Mouse (Mus musculus) olfactory bulb, adult 2 months (tissue): ENCODE data around the gene Cldn10. TPM values are rescaled to one million over a fixed set of nuclear protein-coding genes. Genes with fewer than 3 reads are reported as not detected.

Experiments used
- H3K27ac ChIP-seq: fragments of 200-500 bp; 2 replicates; pipeline ENCODE4 v1.5.1; 2012; ENCODE audit warnings: low read depth, low read length; ENCODE audit not compliant: insufficient read depth
- H3K4me1 ChIP-seq: fragments of 200-500 bp; 2 replicates; pipeline ENCODE4 v1.6.1; 2012; ENCODE audit warnings: low read length; ENCODE audit not compliant: control insufficient read depth, insufficient read depth
- H3K4me3 ChIP-seq: fragments of 200-500 bp; 2 replicates; pipeline ENCODE4 v1.5.1; 2012; ENCODE audit warnings: mild to moderate bottlenecking, low read depth, low read length, moderate library complexity; ENCODE audit not compliant: insufficient read depth
- CTCF ChIP-seq: fragments of 200-500 bp; IDR thresholded peaks from 2 replicates; pipeline ENCODE4 v1.5.1; 2012; ENCODE audit warnings: low read depth, mild to moderate bottlenecking, low read length, moderate library complexity; ENCODE audit not compliant: insufficient read depth
- POLR2A ChIP-seq: fragments of 200-500 bp; IDR thresholded peaks from 2 replicates; pipeline ENCODE4 v1.6.1; 2012; ENCODE audit warnings: mild to moderate bottlenecking, low read depth, low read length, moderate library complexity; ENCODE audit not compliant: insufficient read depth
- WGBS: fragments of 180-500 bp; shearing (Covaris S2); methylation state at CpG from one replicate; pipeline ENCODE4 v1.1.7; 2018; 5-methylcytosine and 5-hydroxymethylcytosine counted together
- polyA plus RNA-seq: library from polyadenylated mRNA; stranded (reverse); fragments of >200 nt; gene quantifications from 2 replicates; pipeline ENCODE4 v1.2.4, GENCODE M21; 2012; ENCODE audit warnings: low replicate concordance; ENCODE audit not compliant: missing spikeins, insufficient read depth, insufficient read length

Gene Cldn10
- polyA plus RNA-seq, 1 experiment: not detected

- 88% methylated on average over 9 of the region's 9 CpGs for WGBS
- Histone ChIP-seq H3K27ac (no peak overlapping the region), H3K4me3 (no peak overlapping the region), H3K4me1 (no peaks in the 10 kb centered on the region)
- no peak for TF ChIP-seq POLR2A
Observed at GRCm38 (mm10) chr14:118763917-118764495, 23.7 kb upstream of the Cldn10 start.

GRCm38 (mm10) chr14:118765306-118765705 lies 22.4 kb upstream of the Cldn10 start:
- no peak overlapping the region for H3K4me3 ChIP-seq
- no peaks in the 10 kb centered on the region for H3K4me1 ChIP-seq
- TF ChIP-seq POLR2A: no peak
- TF ChIP-seq CTCF: no peak
- no peak overlapping the region for H3K27ac ChIP-seq
- 75% methylated on average over 7 of the region's 7 CpGs for WGBS

GRCm38 (mm10) chr14:118765951-118766350 lies 21.8 kb upstream of the Cldn10 start:
- WGBS: 79% methylated on average over 7 of the region's 7 CpGs
- TF ChIP-seq CTCF (no peak), POLR2A (no peak)
- H3K27ac ChIP-seq: no peak overlapping the region
- no peak overlapping the region for H3K4me3 ChIP-seq
- no peaks in the 10 kb centered on the region for H3K4me1 ChIP-seq

- no peak for TF ChIP-seq CTCF
- no peak for TF ChIP-seq POLR2A
- 84% methylated on average over 5 of the region's 5 CpGs for WGBS
- no peak overlapping the region for H3K4me3 ChIP-seq
- H3K4me1 ChIP-seq: no peaks in the 10 kb centered on the region
- no peak overlapping the region for H3K27ac ChIP-seq
Observed at GRCm38 (mm10) chr14:118766368-118766767, 21.3 kb upstream of the Cldn10 start.

- H3K27ac ChIP-seq: no peak overlapping the region
- 36% methylated on average over 14 of the region's 14 CpGs for WGBS
- peak; percentile 94 for TF ChIP-seq CTCF
- TF ChIP-seq POLR2A: no peak
- no peaks in the 10 kb centered on the region for H3K4me1 ChIP-seq
- H3K4me3 ChIP-seq: no peak overlapping the region
Observed at GRCm38 (mm10) chr14:118767673-118768353, 19.9 kb upstream of the Cldn10 start.

GRCm38 (mm10) chr14:118768354-118768713 lies 19.4 kb upstream of the Cldn10 start:
- H3K4me3 ChIP-seq: no peak overlapping the region
- H3K4me1 ChIP-seq: no peaks in the 10 kb centered on the region
- 53% methylated on average over 17 of the region's 17 CpGs for WGBS
- TF ChIP-seq POLR2A: no peak
- TF ChIP-seq CTCF: no peak
- H3K27ac ChIP-seq: no peak overlapping the region

GRCm38 (mm10) chr14:118773668-118774067 lies 14.0 kb upstream of the Cldn10 start:
- TF ChIP-seq CTCF: no peak
- TF ChIP-seq POLR2A: no peak
- Histone ChIP-seq H3K4me1 (no peaks in the 10 kb centered on the region), H3K27ac (no peak overlapping the region), H3K4me3 (no peak overlapping the region)
- WGBS: 91% methylated on average over 3 of the region's 3 CpGs

- Histone ChIP-seq H3K27ac (no peak overlapping the region), H3K4me3 (no peak overlapping the region), H3K4me1 (no peaks in the 10 kb centered on the region)
- TF ChIP-seq POLR2A (no peak), CTCF (no peak)
- WGBS: 68% methylated on average over 12 of the region's 12 CpGs
Observed at GRCm38 (mm10) chr14:118774507-118775428, 12.9 kb upstream of the Cldn10 start.

GRCm38 (mm10) chr14:118775554-118775953 lies 12.2 kb upstream of the Cldn10 start:
- no peak overlapping the region for H3K4me3 ChIP-seq
- TF ChIP-seq CTCF (no peak), POLR2A (no peak)
- 89% methylated on average over 1 of the region's 1 CpGs for WGBS

More at GRCm38 (mm10) chr14:118775554-118775953, 12.2 kb upstream of the Cldn10 start:
- Histone ChIP-seq H3K4me1 (no peaks in the 10 kb centered on the region), H3K27ac (no peak overlapping the region)
